Mouse (Mus musculus) brown adipose tissue, adult 24 weeks (tissue): Measurements from ENCODE around the gene Ccdc88c. TPM values are rescaled to one million over a fixed set of nuclear protein-coding genes. Genes with fewer than 3 reads are reported as not detected.

ENCODE experiments used
- H3K27ac ChIP-seq: fragments of 200-500 bp; replicated peaks from 2 replicates; pipeline ENCODE4 v1.5.1; 2012; ENCODE audit warnings: low read depth, mild to moderate bottlenecking, low read length
- H3K4me1 ChIP-seq: fragments of 200-500 bp; 2 replicates; pipeline ENCODE4 v1.6.1; 2012; ENCODE audit warnings: low read length, mixed read lengths; ENCODE audit not compliant: control insufficient read depth, insufficient read depth, insufficient read length
- H3K4me3 ChIP-seq: fragments of 200-500 bp; 2 replicates; pipeline ENCODE4 v1.5.1; 2012; ENCODE audit warnings: low read depth, mild to moderate bottlenecking, low read length, moderate library complexity; ENCODE audit not compliant: insufficient read depth
- polyA plus RNA-seq: library from polyadenylated mRNA; stranded (reverse); fragments of >200 nt; gene quantifications from 2 replicates; pipeline ENCODE4 v1.2.4, GENCODE M21; 2012; ENCODE audit not compliant: missing spikeins, insufficient read depth, insufficient read length

Ccdc88c gene
- polyA plus RNA-seq, 1 experiment: 4.0 TPM

DNA sequence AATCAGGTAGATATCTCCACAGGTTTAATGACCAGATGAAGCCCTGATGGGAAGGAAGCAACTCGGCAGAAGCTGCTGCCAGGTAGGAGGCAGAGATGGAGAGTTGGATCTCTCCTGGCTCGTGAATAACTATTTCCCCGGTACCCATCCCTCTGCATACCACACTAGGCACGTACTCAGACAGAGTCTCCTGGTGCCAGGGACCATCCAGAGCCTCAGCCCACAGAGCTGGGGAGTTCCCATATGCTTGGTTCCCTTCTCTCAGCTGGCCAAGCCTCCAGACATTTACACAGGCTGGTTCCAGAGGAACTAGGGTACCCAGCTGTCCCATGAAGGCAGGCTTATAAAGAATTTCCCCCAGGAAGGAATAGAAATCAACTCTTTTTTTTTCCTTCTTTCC is 142.0 kb downstream of the Ccdc88c start:
- Histone ChIP-seq H3K4me3 (no peak overlapping the region), H3K4me1 (no peaks in the 10 kb centered on the region), H3K27ac (no peak overlapping the region)

DNA sequence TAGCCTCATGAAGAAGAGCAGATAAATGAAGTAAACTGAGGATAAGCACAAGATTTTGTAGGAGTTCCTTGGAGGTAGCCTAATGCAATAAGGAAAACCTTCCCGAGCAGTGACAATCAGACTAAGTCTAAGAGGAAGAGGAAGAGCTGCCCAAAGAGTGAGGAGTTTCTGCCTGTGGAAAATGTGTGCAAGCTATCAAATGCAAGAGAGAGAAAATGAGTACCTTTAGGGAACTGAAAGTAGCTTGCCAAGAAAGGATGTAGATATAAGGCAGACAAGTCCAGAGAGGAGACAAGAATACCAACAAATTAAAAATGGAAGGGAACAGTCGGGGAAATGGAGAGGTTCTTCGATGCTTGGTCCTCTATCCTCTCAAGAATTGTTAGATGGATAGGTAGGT is 143.3 kb downstream of the Ccdc88c start:
- Histone ChIP-seq H3K4me1 (no peaks in the 10 kb centered on the region), H3K4me3 (no peak overlapping the region), H3K27ac (no peak overlapping the region)

DNA sequence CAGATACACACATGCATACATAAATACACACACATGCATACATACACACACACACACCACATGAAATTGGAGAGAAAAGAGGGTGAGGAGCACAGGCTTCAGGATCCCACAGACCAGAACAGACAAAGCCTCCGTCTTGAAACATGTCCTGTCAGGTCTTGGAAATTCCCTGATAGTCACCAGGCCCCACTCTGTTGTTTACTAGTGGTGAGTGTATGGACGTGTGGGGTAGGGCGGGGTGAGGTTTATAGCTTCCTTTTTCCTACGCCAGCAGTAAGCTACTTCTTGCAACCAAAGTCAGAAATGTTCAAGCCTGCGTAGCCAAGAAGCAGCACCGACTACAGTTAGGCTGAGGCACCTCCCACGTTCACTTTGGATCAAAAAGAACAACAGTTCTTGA is 145.7 kb downstream of the Ccdc88c start:
- H3K27ac ChIP-seq: no peak overlapping the region
- H3K4me3 ChIP-seq: no peak overlapping the region
- no peaks in the 10 kb centered on the region for H3K4me1 ChIP-seq

DNA sequence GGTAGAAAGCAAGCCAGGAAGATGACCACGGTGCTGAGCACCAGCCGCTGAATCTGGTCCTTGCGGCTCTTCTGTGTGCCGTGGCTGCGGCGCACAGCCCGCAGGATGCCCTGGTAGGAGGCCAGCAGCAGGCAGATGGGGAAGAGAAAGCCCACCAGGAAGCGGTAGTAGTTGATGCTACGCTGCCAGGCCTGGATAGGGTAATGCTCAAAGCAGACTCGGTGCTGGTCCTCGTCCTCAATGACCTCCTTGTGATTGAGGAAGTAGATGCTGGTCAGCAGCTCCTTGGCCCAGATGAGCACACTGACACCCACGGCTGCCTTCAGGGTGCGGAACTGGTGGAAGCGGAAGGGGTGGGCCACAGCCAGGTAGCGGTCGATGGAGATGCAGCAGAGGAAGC is 150.3 kb downstream of the Ccdc88c start:
- Histone ChIP-seq H3K4me1 (no peaks in the 10 kb centered on the region), H3K27ac (no peak overlapping the region), H3K4me3 (no peak overlapping the region)

DNA sequence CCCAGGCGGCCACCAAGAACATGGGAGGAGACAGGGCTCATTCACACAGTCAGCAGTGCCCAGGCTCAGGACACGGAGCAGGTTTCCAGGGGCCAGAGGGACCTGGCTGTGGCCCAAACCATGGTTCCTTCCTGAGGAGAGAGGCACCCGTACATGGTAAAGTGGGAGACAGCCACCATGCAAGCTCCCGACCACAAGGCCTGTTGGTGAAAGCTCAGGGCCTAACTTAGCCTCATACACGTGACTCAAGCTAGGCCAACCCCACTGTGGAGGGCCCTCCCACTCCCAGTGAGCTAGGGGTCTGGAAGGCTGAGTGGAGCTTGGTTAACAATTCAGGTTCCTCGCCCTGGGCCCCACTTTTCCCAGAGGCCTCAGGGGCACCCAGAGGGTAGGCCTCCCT is 150.9 kb downstream of the Ccdc88c start:
- H3K4me1 ChIP-seq: peaks cover 3% of the 10 kb centered on the region; the same call in 1 of the 2 replicates
- H3K4me3 ChIP-seq: no peak overlapping the region
- H3K27ac ChIP-seq: no peak overlapping the region

DNA sequence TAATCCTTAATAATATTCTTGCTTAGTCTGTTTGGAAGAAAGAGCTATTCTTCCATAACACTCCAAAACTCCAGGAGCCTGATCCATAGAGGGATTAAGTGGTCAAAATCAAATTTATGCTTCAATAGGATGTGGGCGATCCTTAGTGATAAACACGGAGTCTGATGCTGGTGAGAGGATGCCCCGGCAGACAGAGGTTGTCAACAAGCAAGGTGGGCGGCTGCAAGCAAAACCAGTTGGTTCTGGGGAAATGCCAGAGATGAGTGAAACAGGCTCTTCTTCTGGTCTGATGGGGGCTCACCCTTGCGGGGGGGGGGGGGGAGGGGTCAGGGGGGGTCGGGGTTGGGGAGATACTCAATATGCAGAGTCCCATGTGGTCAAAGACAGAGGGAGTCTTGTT is 152.9 kb downstream of the Ccdc88c start:
- Histone ChIP-seq H3K4me3 (no peak overlapping the region), H3K27ac (no peak overlapping the region), H3K4me1 (peaks cover 12% of the 10 kb centered on the region; the same call in 1 of the 2 replicates)

DNA sequence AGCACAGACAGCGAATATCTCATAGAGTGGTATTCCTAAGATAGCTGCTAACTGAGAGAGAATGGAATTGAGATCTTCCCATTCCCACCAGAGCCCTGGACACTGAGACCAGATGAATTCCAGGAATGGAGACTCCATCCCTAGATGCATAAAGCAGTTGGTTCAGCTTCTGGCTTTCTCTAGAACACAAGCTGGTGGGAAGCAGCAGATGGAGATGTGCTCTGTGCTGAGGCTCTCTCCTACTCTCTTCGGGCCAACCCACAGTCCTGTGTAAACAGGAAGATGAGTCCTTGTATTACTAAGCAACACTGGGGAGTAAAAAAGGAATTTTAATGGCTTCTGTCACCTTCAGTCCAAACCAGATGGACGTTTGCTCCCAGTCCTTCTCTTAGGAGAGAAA is 153.3 kb downstream of the Ccdc88c start:
- Histone ChIP-seq H3K27ac (no peak overlapping the region), H3K4me3 (no peak overlapping the region), H3K4me1 (peaks cover 12% of the 10 kb centered on the region; the same call in 1 of the 2 replicates)

DNA sequence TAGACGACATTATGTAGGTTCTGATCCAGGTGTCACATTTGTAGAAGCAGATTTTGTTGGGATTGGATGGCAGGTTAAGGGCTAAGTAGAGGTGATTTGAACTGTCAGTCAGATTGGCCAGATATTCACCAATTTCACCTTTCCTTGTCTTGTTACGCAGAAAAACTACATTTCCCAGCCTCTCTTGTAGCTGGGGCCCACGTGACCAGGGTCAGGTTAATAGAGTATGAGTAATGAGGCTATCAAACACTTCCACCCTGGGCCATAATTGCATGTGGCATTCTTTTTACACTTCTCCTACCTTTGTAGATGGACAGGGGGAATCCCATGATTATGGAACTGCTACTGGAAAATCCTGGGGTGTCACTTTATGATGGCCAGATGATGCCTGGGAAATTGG is 155.2 kb downstream of the Ccdc88c start:
- peaks cover 12% of the 10 kb centered on the region; the same call in 1 of the 2 replicates for H3K4me1 ChIP-seq
- no peak overlapping the region for H3K27ac ChIP-seq
- H3K4me3 ChIP-seq: no peak overlapping the region

DNA sequence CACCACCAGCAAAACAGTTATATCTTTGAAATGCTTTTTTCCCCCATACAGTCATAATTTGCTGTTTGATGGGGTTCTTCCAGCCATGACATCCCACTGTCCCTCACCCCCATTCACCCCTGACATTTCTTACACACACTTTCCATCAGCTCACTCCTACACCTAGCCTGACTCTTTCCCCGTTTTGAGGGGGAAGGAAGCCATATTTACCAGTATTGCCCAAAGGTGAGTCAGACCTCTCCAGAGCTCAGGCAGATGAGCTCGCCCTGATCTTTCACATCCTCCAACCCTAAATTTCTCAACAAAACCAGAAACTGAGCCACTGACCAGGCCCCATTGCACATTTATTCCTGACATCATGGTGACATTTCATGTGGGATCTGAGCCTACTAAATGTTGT is 157.0 kb downstream of the Ccdc88c start:
- Histone ChIP-seq H3K4me3 (no peak overlapping the region), H3K4me1 (peaks cover 12% of the 10 kb centered on the region; the same call in 1 of the 2 replicates), H3K27ac (no peak overlapping the region)

DNA sequence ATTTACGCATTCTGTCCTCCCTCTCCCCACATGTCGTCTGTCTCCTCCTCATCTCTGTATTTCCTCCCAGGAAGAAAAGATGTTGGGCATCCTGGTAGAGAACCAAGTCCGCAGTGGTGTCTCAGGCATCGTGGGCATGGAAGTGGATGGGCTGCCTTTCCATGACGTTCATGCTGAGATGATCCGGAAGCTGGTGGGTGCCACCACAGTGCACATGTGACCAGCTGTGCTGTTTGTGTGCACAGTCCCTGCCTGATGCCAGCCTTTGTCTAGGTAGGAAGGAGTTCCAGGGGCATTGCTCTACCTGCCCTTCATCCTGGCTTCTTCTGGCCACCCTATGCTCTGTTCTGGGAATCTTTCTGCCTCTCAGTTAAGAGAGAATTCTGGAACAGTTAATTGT is 157.6 kb downstream of the Ccdc88c start:
- no peak overlapping the region for H3K27ac ChIP-seq
- peaks cover 12% of the 10 kb centered on the region; the same call in 1 of the 2 replicates for H3K4me1 ChIP-seq
- H3K4me3 ChIP-seq: no peak overlapping the region

DNA sequence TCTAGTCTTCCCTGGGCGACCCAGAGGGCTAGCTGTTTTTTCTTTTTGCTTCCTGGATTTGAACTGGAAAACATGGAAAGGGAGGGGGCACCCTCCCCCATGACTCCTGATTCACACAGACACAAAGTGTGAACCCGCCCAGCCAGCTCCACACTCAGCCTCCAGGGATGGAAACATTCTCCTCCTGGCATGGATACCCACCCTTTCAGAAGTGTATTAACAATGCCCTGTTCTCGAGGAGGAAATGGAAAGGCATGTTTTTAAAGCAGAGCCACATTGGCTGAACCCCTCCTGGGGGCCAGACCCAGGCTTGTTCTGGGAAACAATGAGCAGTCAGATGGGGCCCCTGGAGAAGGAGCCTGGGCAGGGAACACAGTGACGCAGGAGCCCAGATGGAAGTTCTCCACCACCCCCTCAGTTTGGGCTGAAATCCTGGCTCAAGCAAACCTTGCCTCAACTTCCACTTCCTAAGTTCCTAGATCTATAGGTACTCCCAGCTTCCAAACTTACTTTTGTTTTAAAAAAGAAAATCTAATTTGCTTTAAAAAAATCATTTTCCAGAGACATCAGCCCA is 160.7 kb downstream of the Ccdc88c start:
- Histone ChIP-seq H3K4me1 (peaks cover 11% of the 10 kb centered on the region; the same call in 1 of the 2 replicates), H3K27ac (peak overlapping the region; percentile 26; the same call in 1 of the 2 replicates), H3K4me3 (no peak overlapping the region)

DNA sequence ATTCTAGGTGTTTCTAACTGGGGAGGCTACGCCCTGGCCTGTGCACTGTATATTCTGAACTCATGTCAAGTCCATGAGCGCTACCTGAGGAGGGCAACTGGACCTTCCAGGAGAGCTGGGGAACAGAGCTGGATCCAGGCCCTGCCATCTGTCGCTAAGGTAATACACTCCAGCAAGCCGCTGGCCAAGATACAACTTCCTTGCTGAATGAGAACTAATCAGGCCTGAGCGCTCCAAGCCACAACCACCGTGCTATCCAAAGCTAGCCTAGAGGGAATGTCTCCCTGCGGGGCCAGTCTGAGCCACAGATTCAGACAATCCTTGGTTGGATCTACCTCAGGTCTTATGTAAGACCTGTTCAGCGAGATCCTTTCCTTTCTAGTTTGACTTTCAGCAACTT is 161.8 kb downstream of the Ccdc88c start:
- H3K4me1 ChIP-seq: peaks cover 7% of the 10 kb centered on the region; the same call in 1 of the 2 replicates
- no peak overlapping the region for H3K27ac ChIP-seq
- H3K4me3 ChIP-seq: no peak overlapping the region

DNA sequence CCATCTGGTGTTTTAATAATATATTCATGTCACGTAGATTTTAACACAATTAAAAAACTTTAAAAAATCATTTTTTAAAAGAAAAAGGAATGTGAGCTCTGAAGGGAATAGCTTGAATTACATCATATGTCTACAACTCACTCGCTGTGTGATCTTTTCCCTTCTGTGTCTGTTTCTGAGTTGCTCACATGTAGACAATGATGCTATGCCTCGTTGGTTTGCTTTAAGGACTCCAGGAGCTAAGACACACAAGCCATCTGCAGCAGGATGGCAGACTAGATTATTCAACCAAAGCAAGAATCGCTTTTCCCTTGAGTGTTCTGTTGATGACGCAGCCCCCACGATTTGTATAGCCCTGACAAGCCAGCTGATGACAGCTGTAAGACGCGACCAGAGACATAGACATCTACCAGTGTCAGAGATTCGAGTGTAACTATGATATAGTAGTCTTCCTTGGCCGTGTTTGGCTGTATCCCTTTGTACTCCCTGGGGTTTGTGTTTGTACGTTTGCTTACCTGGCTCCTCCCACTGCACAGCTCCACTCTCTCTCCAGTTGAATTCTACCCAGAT is 163.3 kb downstream of the Ccdc88c start:
- no peak overlapping the region for H3K27ac ChIP-seq
- no peak overlapping the region for H3K4me3 ChIP-seq
- H3K4me1 ChIP-seq: no peaks in the 10 kb centered on the region; the same call in 1 of the 2 replicates

DNA sequence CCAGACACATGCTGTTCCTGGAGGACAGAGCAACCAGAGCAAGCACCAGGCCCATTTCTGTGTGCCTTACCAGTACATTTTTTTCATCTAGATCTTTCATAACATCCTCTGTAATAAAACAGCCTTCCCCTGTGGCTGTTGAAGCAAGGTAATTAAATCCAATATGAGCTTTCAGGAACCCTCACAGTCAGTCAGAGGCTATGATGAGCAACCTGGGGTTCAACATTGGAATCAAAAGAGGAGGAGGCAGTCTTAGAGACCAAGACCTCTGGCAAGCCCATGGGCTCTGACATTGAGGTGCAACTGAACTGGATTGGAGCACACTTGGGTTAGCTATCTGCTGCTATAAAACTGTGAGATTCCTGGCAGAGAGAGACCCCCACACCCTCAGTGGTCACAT is 163.8 kb downstream of the Ccdc88c start:
- no peak overlapping the region for H3K27ac ChIP-seq
- no peak overlapping the region for H3K4me3 ChIP-seq
- H3K4me1 ChIP-seq: no peaks in the 10 kb centered on the region; the same call in 1 of the 2 replicates

DNA sequence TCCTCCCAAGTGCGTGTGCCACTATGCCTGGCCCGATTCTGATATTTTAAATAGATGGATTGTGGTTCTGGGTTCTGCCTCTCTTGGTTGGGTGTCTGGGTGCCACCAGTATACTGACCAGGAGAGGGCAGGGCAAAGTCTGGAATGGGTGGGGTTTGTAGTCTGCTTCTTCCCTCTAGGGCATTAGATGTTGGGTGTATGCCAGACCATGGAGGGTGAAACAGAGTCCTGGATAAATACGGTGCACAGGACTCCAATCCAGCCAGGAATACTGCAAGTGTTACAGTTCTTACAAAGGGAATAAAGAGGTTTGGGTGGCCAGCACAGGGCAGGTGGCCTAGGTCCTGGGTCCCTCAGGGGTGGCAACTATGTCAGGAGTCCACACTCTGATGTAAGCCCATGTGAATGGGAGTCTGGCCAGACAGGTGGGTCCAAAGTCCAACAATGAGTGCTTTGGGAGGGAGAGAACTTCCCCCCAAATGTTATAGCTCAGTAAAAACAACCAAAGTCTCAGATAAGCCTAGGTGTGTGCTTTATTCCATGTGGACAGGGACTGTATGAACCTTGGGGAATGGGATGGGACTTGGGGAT is 165.9 kb downstream of the Ccdc88c start:
- no peak overlapping the region for H3K27ac ChIP-seq
- no peaks in the 10 kb centered on the region; the same call in 1 of the 2 replicates for H3K4me1 ChIP-seq
- no peak overlapping the region for H3K4me3 ChIP-seq

DNA sequence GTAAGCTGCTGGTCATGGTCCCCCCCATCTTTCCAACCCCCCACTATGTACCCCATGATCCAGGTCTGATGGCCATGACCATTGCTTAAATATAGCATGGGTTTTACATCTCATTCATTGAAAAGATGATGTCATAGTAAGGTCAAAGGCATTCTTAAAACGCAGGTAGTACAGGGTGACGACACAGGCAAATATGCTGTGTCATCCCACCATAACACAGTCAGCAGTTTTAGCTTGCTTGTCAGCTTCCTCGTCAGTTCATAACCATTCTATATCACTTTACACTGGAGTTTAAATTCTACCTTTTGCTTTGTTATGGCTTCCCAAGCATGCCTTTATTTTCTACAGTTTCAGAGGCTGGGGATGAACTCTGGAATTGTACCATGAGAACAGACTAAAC is 166.6 kb downstream of the Ccdc88c start:
- no peak overlapping the region for H3K4me3 ChIP-seq
- H3K4me1 ChIP-seq: no peaks in the 10 kb centered on the region; the same call in 1 of the 2 replicates
- H3K27ac ChIP-seq: no peak overlapping the region
